Mouse (Mus musculus) C2C12 (cell line): ENCODE measurements around the gene Rrp1. TPM values are rescaled to one million over a fixed set of nuclear protein-coding genes. Genes with fewer than 3 reads are reported as not detected.

ENCODE experiments used
- H3K27me3 ChIP-seq: one replicate; pipeline ENCODE4 v1.6.1; 2011; ENCODE audit not compliant: control insufficient read depth, insufficient read depth, insufficient read length
- H3K36me3 ChIP-seq: one replicate; pipeline ENCODE4 v1.6.1; 2011; ENCODE audit not compliant: control insufficient read depth, insufficient read depth
- H3K4me3 ChIP-seq: one replicate; pipeline ENCODE4 v1.5.1; 2011; ENCODE audit warnings: mild to moderate bottlenecking, control low read depth; ENCODE audit not compliant: poor library complexity, insufficient read depth, severe bottlenecking
- H3K79me2 ChIP-seq: one replicate; pipeline ENCODE4 v1.6.1; 2011; ENCODE audit not compliant: control insufficient read depth, insufficient read depth
- H3K79me3 ChIP-seq: one replicate; pipeline ENCODE4 v1.6.1; 2011; ENCODE audit warnings: low read depth, control low read depth
- H3ac ChIP-seq: one replicate; pipeline ENCODE3; 2011; ENCODE audit warnings: low read depth; ENCODE audit not compliant: control insufficient read depth, insufficient read length
- CEBPB ChIP-seq: IDR thresholded peaks from one replicate; pipeline ENCODE4 v1.6.1; 2011; ENCODE audit warnings: low read depth, mild to moderate bottlenecking, control low read depth, moderate library complexity
- CTCF ChIP-seq: IDR thresholded peaks from one replicate; pipeline ENCODE4 v1.5.1; 2011; ENCODE audit not compliant: control insufficient read depth, insufficient read depth, insufficient read length
- FOSL1 ChIP-seq: IDR thresholded peaks from one replicate; pipeline ENCODE4 v1.8.0; 2011; ENCODE audit warnings: mild to moderate bottlenecking, low read length; ENCODE audit not compliant: poor library complexity, insufficient read depth, severe bottlenecking
- MAX ChIP-seq: IDR thresholded peaks from one replicate; pipeline ENCODE4 v1.6.1; 2011; ENCODE audit warnings: mild to moderate bottlenecking, control low read depth
- MYOD1 ChIP-seq: IDR thresholded peaks from one replicate; pipeline ENCODE4 v1.6.1; 2011; ENCODE audit warnings: low read depth; ENCODE audit not compliant: control insufficient read depth, insufficient read length
- MYOG ChIP-seq: IDR thresholded peaks from one replicate; pipeline ENCODE4 v1.6.1; 2011; ENCODE audit not compliant: control insufficient read depth, insufficient read length; ENCODE audit errors: extremely low read depth
- USF1 ChIP-seq: IDR thresholded peaks from one replicate; pipeline ENCODE4 v1.6.1; 2011; ENCODE audit warnings: low read depth, mild to moderate bottlenecking, control low read depth, moderate library complexity
- polyA plus RNA-seq: library from polyadenylated mRNA; unstranded; fragments of >200 nt; fragmentation: generic; extraction: Trizol; gene quantifications from one replicate; pipeline ENCODE4 v1.2.1, GENCODE M21; 2012; ENCODE audit warnings: missing spikeins

The Rrp1 gene
- polyA plus RNA-seq, 1 experiment, result 154 TPM

DNA sequence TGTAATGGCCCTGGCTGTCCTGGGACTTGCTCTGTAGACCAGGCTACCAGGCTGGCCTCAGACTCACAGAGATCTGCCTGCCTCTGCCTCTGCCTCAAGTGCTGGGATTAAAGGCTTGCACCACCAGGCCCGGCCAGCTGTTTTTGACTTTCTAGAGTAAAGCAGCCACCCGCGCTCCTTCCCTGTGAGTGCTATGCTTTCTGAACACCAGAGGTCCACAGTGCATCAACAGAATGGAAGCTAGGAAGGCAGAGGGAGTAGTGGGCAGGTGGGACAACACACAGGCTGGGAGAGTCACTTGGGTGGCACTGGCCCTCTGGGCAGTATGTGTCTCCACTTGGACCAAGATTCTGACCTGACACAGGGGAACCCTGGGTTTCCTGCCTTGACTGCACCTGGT, 17.5 kb downstream of the Rrp1 start:
- H3K79me2 ChIP-seq, result no peaks in the 10 kb centered on the region
- no peak for TF ChIP-seq FOSL1
- TF ChIP-seq MYOG, result no peak
- no peak for TF ChIP-seq CEBPB
- no peak for TF ChIP-seq USF1
- TF ChIP-seq MYOD1, result no peak
- no peak for TF ChIP-seq MAX
- TF ChIP-seq CTCF, result no peak
- H3K36me3 ChIP-seq, result peaks cover 12% of the 10 kb centered on the region
- H3ac ChIP-seq, result no peak overlapping the region
- peaks cover 5% of the 10 kb centered on the region for H3K27me3 ChIP-seq
- no peaks in the 10 kb centered on the region for H3K79me3 ChIP-seq
- H3K4me3 ChIP-seq, result no peak overlapping the region

DNA sequence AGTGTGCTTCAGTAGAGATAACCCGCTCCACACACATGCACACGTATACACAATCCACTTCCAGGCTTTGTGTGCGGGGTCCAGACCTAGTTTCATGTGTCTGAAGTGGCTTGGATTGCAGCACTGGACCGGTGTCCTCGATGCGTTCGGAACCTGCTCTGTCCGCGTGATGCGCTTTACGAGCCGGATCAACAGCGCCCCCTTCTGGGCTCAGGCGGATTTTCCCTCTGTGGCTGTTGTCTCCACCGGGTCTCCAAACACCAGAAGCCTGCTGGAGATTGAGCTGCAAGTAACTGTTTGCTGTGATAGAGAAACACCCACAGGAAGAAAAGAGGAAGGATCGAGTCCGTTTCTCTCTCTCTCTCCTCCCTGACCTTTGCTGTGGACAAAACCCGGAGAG, 20.8 kb downstream of the Rrp1 start:
- Histone ChIP-seq H3K4me3 (no peak overlapping the region), H3K79me2 (no peaks in the 10 kb centered on the region), H3K27me3 (peaks cover 18% of the 10 kb centered on the region), H3K36me3 (no peaks in the 10 kb centered on the region), H3K79me3 (no peaks in the 10 kb centered on the region), H3ac (no peak overlapping the region)
- TF ChIP-seq MAX (peak; percentile 64), CTCF (peak; percentile 90), USF1 (peak; percentile 26), MYOG (no peak), FOSL1 (no peak), MYOD1 (no peak)

DNA sequence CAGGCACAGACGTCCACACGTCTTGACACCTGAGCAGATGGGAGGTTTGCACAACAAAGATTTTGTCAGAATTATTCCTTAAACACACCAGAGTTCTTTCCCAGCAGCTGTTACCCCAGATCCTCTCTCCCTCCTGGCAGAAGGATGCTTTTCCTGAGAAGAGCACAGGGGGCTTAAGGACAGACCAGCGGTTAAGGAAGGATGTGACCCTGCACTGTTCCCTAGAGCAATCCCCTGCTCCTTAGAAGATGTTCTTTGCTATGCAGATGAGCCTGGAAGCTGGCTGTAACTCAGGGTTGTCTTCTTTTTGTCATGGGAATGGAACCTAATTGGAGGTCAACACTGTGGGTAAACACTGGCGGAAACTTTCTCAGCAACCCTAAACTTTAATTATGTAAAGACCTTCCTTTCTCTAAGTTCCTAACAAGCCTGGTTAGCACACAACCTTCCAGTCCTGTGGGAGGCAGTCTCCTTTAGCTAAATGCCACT, 21.8 kb downstream of the Rrp1 start:
- TF ChIP-seq CEBPB (no peak), MYOD1 (no peak), MYOG (no peak), USF1 (no peak)
- no peaks in the 10 kb centered on the region for H3K36me3 ChIP-seq
- H3K27me3 ChIP-seq, result peaks cover 18% of the 10 kb centered on the region
- H3K4me3 ChIP-seq, result no peak overlapping the region
- H3ac ChIP-seq, result no peak overlapping the region
- no peaks in the 10 kb centered on the region for H3K79me3 ChIP-seq
- H3K79me2 ChIP-seq, result no peaks in the 10 kb centered on the region

DNA sequence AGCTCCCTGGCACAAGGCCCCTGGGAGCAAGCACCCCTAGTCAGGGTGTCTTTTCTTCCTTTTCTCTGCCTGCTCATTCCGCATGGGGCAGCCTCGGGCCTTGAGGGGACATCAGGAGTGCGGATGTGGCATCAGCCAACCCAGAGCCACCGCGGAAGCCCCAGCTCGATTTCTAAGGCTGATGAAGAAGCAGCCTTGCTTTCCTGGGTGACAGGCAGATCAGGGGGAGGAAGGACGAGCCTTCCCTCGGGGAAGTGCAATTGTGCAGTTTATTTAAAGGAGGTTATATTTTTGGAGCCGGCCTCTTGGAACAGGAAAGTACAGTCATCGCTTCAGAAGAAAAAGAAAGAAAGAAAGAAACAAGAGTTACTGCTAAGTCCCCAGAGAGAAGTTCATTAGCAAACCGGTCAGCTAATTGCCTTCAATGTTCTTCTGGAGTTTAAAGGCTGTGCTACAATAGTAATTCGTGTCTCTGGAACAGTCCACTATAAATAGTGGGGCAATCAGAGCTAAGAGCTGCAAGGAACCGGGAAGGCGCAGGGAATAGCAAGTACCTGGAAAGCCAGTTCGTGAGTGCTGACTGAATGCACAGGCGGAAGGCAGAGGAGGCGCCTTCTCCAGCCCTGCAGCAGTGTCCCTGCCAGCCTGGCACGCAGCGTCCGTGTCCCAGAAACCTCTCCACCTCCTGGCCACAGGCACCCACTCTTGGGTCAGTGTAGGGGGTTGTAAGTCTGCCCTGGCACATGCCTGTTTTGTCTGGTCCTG, 24.4 kb downstream of the Rrp1 start:
- Histone ChIP-seq H3K4me3 (no peak overlapping the region), H3K79me2 (no peaks in the 10 kb centered on the region), H3K79me3 (no peaks in the 10 kb centered on the region), H3K27me3 (peaks cover 21% of the 10 kb centered on the region), H3ac (peak overlapping the region; percentile 4), H3K36me3 (no peaks in the 10 kb centered on the region)
- no peak for TF ChIP-seq FOSL1
- no peak for TF ChIP-seq MAX
- TF ChIP-seq CEBPB, result no peak
- TF ChIP-seq CTCF, result no peak
- TF ChIP-seq MYOD1, result no peak
- TF ChIP-seq USF1, result no peak
- no peak for TF ChIP-seq MYOG

DNA sequence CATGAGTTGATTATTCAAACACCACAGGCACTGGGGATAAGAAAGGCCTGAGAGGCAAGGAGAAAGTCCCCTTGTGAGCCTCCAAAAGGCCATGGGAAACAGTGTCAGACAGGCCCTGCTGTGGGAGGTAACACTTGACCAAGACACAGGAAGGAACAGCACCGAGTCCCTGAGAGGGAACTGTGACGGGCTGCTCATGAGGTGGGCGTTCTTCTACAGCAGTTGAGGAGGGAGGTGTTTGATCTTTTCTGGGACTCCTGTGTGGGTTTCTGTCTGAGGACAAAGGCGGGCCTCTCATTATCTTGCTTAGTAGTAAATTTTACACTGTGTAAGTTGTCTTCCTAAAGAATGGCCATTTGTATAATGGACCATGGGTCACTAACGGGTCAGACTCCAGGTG, 27.3 kb downstream of the Rrp1 start:
- H3K36me3 ChIP-seq, result no peaks in the 10 kb centered on the region

More for the DNA sequence above, 27.3 kb downstream of the Rrp1 start:
- peaks cover 25% of the 10 kb centered on the region for H3K27me3 ChIP-seq
- H3K79me2 ChIP-seq, result no peaks in the 10 kb centered on the region
- TF ChIP-seq CEBPB (no peak), MYOD1 (no peak), MYOG (no peak), CTCF (no peak), USF1 (no peak), FOSL1 (no peak), MAX (no peak)
- no peaks in the 10 kb centered on the region for H3K79me3 ChIP-seq
- no peak overlapping the region for H3ac ChIP-seq
- no peak overlapping the region for H3K4me3 ChIP-seq
